Mouse (Mus musculus) lung, postnatal 14 days (tissue): ENCODE results near the gene Dtx1.

Experiments used
- DNase-seq: peaks from one replicate; pipeline ENCODE4 v3.0.0; 2021

Dtx1 gene

DNA sequence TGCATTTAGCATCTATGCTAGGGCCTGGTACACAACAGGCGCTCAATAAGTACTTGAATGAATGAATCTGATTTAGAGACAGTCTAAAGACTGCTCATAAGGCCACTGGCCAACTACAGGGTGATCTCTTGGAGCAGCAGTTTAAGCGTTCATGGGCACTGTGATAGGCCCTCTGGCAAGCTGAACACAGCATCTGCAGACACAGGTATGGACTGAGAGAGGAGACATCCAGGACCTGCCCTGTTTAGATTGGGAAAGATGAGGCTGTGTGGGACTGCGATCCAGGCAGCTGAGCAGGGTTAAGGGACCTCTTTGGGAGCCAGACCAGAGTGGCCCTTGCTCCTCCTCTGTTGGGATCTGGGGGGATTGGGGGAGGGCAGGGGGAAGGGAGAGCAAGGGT lies at the start of gene Dtx1:
Gene Dtx1, minus strand, starts transcription at position 101 of the 400 bp plus-strand sequence.
- no peak for DNase-seq

DNA sequence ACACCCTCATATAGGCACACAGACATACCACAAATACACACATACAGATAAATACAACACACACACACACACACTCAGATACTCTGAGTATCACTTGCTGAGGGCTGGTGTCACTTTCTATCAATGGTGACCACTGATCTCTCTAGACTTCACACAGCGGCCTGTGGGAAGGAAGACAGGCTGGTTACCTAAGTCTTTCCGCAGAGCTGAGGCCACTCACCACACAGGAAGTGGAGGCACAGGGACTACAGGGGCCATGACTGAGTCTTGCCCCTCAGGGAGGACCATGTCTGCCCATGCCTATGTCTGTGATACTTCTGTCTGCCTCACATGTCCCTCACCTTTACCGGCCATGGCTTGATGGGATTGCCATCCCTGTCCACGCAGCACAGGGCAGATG lies 42.5 kb upstream of the Dtx1 start:
- no peak for DNase-seq

DNA sequence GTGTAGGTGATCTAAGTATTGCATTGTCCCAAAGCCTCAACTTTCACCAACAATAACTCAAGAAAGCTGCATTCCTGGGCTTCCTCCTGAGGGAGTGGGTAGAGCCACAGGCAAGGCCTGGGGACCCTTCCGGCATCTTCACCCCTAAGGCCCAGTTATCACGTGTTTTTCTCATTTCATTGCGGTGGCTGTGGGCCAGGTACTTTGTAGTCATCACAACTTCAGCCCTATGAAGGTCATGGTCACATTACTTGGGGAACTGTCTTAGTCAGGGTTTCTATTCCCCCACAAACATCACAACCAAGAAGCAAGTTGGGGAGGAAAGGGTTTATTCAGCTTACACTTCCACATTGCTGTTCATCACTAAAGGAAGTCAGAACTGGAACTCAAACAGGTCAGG lies 41.1 kb upstream of the Dtx1 start:
- DNase-seq: no peak

DNA sequence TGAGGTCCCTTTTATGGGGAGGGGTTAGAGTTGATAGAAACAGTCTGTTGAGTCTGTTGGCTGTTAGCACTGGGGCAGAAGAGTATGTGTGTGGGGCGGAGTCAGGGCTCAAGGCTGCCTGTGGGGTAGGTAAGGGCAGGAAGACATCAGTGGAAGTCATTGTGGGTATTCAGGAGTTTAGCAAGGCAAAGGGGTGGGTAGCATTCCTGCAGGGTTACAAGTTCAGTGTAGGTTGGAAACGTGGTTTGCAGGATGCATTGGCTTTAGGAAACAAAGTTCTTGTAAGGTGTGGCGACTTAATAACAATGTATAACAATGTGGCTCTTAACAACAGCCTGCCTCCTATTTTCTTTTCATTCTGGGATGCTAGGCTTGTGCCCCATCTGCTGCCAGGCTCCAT lies 39.5 kb upstream of the Dtx1 start:
- DNase-seq: no peak

DNA sequence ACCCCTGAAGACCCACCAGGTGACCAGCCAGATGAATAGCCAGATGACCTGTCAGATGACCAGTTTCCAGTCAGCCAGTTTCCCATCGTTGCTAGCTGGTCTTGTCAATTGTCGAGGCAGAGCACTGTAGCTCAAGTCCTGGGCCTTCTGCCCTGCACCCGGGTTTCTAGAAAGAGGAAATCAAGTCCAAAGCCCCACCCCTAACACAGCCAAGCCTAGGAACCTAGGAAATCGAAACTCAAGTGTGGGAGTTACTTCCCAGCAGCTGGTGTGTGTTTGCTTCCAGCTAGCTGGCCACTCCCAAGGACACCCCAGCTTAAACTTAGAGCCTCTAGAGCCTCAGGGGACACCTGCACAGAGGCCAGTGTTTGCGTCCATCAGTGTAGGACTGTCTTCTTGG lies 38.0 kb upstream of the Dtx1 start, which contains the start of gene Oas2:
Gene Oas2, minus strand, starts transcription at position 166 of the 400 bp plus-strand sequence.
- DNase-seq: no peak

DNA sequence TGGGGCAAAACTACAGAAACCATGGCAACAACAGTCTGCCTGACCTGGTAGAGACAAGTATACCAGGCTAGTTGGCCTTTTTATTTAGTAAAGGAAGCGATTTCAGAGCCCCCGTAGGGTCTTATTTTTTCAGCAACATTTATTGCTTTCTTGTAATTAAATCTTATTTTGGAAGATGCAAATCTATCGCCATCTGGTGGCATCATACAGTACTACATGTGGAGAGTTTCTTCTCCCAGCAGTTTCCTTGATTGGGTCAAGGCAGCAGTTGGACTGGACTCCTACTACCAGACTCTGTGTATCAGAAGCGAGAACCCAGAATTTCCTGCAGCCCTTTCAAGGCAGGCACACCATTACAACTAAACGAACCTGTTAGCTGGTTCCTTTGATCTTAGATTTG lies 34.7 kb upstream of the Dtx1 start:
- DNase-seq: peak; percentile 64

DNA sequence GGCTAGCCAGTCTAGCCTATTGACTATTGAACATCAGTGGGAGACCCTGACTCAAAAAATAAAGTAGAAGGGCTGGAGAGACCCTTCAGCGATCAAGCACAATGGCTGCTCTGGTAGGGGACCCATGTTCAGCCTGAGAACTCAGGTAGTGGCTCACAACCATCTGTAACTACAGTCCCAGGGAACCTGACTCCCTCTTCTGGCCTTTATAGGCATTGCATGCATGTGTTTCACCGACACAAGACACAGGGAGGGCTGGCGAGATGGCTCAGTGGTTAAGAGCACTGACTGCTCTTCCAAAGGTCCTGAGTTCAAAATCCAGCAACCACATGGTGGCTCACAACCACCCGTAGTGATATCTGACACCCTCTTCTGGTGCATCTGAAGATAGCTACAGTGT lies 30.4 kb upstream of the Dtx1 start:
- DNase-seq: peak; percentile 26

DNA sequence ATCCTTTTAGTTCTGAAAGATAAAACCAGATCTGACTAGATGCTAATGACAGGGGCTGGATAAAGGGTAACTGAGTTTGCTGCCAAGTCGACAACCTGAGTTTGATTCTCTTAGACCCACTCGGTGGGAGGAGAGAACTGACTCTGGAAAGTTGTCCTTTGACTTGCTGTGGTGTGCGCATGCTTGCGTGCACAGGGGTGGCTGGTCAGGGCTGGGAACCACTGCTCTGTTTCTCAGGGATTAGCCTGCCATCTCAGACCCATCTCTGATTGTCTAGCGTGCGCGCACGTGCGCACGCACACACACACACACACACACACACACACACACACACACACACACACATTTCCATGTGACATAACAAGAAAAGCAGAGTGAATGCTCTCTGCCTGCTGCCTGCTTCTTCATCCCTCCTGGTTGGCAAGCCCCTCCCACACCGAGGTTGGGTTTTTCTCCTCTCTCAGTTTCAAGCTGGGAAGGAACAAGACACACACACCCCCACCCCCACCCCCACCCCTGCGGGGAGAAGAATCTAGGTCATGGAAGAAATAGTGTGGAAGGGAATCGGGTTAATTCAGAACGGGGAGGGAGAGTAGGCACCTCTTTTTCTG lies 22.8 kb upstream of the Dtx1 start:
- DNase-seq: no peak

DNA sequence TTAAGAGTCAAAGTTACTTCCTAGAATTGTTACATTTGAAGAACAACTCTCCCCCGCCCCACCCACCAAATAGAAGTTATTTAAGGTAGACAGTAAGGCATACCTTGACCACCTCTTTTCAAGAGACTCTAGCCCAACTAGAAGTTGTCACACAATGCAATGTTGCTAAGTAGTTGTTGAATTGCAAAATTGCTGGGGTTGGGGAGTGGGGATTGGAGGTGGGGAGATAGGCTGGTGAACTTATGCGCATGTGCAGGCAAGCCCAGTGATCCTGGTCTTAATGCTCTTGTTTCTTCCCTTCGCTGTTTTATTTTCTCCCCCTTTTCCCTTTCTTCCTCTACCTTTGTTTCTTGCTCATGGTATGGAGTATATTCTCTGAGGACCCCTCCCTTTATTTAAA lies 22.0 kb upstream of the Dtx1 start:
- DNase-seq: no peak

DNA sequence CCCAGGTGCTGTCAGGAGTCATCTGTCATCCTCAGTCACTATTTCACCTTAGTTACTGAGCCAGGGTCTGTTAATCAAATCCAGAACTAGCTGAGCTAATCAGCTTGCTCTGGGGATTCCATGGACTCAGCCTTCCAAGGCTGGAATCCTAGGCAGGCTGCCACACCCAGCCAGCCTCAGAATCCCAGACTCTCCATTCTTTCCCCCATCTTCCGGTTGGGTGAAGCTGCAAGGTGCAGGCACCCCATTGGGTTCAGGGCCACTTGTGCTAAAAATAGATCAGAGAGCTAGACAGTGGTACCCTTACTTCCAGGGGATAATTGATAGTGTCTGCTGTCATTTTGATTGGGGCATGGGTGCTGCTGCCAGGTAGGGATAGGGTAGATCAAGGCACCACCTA lies 21.0 kb upstream of the Dtx1 start:
- DNase-seq: no peak

DNA sequence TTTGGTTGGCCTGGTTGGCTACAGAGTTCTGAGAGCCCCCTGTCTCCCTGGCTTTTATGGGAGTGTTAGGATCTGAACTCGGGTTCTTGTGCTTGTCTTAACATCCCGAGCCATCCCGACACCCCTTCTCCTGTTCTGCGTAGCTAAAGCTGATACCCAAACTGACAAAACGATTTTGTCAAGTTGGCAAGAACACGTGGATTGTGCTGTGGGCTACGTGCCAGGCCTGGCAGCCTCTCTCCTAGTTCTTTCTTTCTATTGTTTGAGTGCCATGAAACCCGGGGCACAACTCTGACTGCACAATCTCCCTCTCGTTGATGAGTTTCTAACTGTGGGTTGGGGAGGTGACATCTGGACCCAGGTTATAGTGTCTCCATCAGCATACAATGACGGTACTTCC lies 17.6 kb upstream of the Dtx1 start:
- no peak for DNase-seq

DNA sequence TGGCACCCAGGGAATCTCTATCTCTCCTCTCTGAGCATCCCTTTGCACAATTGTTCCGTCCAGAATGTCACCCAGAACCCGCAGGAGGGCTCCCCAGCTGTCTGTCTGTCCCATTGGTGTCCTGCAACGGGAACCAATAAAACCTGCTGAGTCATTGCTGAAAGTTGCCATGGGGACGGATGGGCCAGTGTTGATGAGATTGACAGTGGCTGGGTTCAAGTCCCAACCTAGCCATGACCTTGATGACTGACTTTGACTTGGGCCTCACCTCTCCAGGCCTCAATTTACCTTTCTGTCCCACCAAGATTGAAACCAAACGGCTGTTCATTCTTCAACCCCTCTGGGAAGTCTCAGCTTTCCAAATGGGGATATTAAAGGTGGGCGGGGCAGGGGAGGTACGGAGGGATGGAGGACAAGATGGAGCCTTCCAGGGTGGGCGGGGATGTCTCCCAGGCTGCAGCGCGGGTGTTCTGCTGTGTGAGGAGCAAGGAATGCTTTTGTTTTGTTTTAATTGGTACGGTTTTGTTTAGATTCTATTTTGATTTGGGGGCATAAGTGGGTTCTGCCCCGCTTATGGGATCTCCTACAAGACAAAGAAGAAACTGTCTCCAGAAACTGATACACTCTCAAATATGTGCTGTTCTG lies 14.2 kb upstream of the Dtx1 start:
- no peak for DNase-seq

DNA sequence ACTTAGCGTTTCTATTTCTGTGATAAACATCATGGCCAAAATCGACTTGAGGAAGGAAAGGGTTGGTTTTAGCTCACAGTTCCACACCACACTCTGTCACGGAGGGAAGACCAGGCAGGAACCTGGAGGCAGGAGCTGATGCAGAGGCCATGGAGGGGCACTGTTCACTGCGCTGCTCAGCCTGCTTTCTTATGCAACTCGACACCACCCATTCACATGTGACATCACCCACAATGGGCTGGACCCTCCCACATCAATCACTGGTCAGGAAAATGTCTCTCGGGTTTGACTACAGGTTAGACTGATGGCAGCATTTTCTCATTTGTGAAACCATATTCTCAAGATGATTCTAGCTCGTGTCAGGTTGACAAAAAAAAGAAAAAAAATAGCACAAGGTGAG lies 9.3 kb upstream of the Dtx1 start:
- DNase-seq: no peak

DNA sequence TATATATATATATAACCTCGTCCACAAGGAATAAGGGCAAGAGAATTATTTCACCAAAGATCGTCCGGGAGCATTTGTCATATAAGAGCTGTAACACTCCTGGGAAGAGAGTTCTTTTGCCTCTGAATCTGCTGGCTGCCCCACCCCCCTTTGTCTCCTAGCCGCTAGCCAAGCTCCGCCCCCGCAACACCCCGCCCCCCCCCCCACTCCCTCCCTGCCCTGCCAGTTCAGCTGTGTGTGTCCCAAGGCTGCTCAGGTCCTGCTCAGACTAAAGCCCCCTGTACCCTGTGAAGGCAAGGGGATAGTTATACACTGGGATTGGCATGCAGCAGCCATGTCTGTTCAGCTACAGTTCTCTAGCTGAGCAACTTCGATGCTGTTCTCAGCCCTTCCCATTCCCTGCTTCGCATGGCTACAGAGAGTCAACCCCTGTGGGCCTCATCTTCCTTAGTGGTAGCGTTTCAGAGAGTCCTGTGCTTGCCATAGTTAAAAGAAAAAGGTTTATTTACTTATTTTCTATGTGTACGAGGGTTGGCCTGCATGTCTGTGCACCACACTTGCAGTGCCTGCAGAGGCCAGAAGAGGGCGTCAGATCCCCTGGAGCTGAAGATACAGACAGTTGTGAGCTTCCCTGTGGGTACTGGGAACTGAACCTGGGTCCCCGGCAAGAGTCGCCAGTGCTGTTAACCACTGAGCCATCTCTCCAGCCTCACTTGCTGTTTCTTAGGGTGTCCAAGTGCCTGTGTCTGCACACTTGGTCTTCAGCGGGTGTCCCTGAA lies 7.1 kb upstream of the Dtx1 start:
- DNase-seq: no peak

DNA sequence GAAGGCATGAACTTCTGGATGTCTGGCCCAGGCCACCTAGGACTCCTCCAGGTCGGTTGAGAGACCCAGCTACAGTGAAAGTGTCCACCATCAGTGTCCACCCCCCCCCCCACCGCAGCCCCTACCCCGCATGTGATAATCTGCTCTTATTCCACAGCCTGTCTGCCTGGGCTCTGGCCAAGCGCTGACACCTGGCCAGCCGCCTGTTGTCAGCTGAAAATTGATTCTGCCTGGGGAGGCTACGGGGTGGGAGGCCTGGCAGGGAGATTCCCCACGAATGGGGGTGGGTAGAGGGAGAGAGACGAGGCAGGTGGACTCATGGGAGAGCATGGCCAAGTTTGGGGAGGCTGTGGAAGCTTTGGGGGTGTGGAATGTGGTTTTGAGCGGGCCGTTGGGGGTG lies 5.4 kb upstream of the Dtx1 start:
- no peak for DNase-seq

DNA sequence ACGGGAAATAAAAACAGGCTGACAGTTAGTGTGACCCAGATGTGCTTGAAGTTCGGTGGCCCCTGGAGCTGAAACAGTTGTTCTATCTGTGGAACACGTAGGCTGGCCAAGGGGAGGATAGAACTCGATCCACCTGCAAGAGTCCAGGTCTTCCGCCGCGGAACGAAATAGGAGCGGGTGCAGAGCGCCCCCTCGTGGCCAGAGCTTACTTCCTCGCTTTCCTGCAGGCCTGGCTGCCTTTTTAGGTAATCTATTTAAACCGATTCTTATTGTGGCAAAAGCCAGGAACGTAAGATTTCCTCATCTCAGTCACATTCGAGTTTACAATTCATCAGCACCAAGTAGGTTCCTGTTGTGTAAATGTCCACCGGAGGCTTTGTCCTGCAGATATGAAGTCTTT lies 2.6 kb upstream of the Dtx1 start:
- peak; percentile 70 for DNase-seq

DNA sequence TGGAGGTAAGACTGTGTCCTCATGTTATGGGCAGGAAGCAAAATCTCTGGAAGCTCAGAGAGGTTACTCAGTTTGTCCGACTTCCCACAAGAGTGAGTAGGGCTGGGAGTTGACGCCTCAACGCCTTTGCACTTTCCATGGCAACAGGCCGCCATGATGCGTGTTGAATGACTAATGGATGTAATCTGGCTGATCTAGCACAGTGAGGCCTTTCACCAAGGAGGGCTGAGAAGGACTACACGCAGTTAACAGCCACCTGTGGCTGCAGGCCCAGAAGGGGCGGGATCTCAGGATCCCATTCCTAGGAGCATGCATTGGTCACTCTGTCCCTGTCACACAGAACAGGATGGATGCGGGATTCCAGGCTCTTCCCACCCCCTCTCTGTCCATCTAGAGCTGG lies 994 bp upstream of the Dtx1 start:
- no peak for DNase-seq

DNA sequence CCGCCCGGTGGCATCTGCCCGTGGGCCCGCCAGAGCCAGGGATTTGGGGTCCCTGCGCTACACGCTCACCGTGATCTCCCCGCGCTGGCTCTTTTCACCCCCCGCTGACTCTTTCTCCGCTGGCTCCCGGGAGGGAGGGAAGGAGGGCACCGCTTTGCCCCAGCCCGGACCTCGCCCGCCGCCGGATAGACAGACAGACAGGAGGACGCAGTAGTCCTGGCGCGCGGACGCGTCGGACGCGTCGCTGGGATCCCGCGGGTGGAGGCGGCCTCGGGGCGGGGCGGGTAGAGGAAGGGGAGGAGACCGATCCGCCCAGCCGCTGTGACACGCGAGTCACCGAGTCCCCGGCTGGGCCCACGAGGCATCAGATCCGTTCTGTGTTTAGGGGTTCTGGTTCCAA lies 311 bp downstream of the Dtx1 start:
- peak; percentile 32 for DNase-seq

DNA sequence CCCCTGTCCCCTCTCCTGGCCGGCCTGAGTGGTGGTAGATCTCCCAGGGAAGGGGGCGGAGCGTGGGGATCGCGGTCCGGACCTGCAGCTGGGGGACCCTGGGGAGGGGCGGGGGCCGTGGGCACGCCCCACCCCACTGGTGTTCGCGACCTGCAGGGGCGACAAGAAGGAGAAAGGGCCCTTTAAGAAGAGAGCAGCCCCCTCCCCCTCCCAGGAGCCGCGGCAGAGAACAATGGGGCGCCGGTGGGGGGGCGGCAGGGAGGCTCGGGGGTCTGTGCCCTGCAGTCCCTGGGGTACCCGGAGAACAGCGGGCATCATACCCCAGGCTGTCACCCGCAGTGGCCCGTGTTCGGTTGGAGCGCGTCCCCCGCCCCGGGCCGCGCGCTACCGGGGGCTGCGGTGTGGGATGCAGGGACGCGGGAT lies 890 bp downstream of the Dtx1 start:
- DNase-seq: no peak

DNA sequence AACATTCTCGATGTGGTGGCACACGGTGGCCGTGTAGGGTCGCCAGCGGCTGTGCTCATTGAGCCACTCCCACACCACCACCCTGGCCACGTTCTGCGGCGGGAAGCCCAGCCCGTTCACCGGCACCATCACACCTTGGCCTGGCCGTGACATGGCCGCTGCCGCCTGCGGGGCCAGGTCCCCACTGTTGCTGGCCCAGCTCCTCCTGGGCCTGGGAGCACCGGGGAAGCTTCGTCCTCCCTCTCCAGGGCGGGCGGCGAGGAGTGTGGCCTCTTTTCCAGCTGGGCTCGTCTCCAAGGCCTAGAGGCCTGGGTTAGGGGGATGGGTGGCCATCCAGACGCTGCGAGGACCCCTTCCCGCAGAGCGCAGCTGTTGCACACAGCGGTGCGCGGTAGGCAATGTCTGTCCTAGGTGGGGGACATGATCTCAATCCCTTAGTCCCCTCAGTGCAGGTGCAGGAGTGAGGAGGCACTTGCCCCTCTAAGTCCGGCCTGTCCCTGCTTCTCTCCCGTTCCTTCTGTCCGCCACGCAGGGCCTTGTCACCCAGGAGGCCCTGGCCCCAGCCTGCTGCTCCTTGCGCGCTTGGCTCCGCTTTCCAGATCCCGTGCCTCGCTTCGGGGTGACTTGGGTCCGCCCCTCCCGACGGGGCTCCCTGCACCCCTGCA lies 1.4 kb downstream of the Dtx1 start:
- DNase-seq: no peak

DNA sequence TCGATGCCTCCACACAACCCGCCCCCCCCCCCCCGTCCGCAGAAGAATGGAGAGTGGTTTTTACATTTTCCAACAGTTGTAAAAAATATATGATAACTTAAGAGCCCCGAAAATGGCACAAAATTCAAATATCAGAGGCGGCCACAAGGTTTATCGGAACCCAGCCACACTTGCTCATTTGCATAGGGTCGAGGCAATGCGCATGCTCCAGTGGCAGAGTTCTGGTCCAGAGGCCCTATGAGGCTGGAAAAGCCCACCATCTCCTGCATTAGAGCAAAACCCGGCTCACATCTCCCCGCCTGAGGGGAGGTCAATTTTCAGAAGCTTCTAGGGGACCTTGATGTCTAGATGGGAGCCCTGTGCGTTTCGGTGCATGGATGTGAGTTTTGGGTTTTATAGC lies 4.8 kb downstream of the Dtx1 start:
- no peak for DNase-seq

DNA sequence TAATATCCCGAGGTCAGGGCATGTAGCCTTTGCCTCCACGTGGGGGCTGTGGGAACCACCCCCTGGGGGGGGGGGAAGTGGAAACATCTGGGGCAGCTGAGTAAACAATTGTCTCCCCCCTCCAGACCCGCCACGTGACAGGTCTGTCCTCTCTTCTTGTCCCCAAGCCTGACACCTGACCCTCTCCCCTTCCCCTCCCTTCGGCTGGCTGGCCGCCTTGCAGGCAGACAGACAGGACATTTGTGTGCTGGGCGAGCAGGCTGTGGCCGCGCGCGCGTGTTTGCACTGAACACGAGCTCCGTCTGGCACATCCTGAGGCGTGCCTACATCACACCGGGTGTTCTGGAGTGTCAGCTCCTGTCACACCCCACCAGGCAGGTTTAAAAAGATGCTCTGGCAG lies 5.2 kb downstream of the Dtx1 start:
- DNase-seq: no peak

DNA sequence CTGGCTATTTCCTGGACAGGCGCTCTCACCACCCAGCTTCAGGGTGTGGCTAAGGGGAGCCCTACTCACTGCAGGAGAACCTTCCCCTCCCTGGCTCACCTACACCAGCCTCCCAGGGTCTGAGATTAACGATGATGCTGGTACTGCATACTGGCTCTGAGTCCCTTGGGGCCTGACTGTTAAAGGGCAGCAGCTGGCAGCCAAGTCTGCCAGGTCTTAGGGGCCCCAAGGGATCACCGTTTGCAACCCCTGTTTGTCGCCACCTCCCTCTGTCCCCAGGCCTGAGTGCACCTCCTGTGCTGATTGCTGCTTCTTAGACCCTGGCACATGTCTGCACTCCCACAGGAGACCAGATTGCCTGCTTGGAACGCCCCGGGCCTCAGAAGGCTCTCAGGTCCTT lies 7.3 kb downstream of the Dtx1 start:
- no peak for DNase-seq

DNA sequence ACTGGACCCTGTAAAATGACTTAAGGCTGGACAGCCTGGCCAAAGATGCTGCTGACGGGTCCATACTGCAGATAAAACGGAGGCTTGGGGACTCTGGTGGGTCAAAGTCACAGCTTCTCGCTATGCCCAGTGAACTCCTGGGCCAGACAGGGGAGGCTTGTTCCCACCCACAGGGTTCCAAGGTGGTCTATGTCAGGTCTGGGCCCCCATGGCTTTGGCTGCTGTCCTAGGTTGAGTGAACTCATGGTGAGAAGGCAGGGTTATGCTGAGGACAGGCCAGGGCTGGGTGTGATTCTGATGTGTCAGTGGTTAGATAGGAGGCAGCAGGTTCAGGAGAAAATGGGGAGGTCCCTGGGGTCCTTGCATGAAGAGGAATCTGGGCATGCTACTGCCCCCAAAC lies 8.1 kb downstream of the Dtx1 start:
- no peak for DNase-seq
